Mouse (Mus musculus): ENCODE data around the gene Lce1j.

DNA sequence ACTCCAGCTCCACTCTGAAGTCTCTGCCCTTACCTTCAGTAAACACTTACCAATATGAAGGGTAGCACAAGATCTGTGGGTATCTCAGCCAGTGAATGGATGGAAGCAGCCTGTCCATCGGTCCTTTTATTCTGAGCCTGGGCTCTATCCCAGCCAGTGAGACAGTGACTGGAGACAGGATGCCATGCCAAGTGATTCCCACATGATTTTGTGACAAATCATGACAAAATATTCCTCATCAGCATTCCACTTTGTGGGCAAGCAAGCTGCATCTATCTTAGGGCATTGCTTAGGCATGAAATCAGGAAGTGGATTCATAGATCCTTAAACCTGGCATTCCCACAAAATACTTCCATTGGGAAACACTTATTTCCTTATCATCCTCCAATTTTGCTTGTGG, 38.1 kb downstream of the Lce1j start, which contains the start of gene Lce1g:
- TF ChIP-seq MYOG (IDR thresholded peaks at IDR 0.05; ENCODE audit: control insufficient read depth in 1 of 3, insufficient read depth in 1 of 3, insufficient read length in 2 of 3, low read depth in 2 of 3), result no peak
- TF ChIP-seq CEBPB (IDR thresholded peaks at IDR 0.05; ENCODE audit: insufficient read depth, poor library complexity, severe bottlenecking), result no peak
- no peak for TF ChIP-seq POLR2A (IDR thresholded peaks at IDR 0.05; ENCODE audit: insufficient read length, low read depth)

Measured in myocyte (in vitro differentiated cells).